Mouse (Mus musculus): ENCODE data around the gene Apln.
A peak's percentile ranks its signal among the peaks of the same experiment; 100 is the strongest.

Gene Apln

GRCm38 (mm10) chrX:48016906-48017601 lies 17.6 kb downstream of the Apln start:
- no peak for DNase-seq (ENCODE audit: low spot score)

- no peak for DNase-seq (ENCODE audit: low spot score)
These were observed 23.0 kb downstream of the Apln start for GRCm38 (mm10) chrX:48011656-48012055.

GRCm38 (mm10) chrX:48006062-48006461 lies 28.6 kb downstream of the Apln start:
- DNase-seq (ENCODE audit: low spot score): no peak

GRCm38 (mm10) chrX:48004786-48005185 lies 29.9 kb downstream of the Apln start:
- no peak for DNase-seq (ENCODE audit: low spot score)

- DNase-seq (ENCODE audit: low spot score): no peak
These were observed 33.5 kb downstream of the Apln start for GRCm38 (mm10) chrX:48001151-48001550.

- no peak for DNase-seq (ENCODE audit: low spot score)
These were observed 36.2 kb downstream of the Apln start for GRCm38 (mm10) chrX:47998412-47998811.

GRCm38 (mm10) chrX:47992606-47993005 lies 42.0 kb downstream of the Apln start:
- DNase-seq (ENCODE audit: low spot score): peak; percentile 38

- no peak for DNase-seq (ENCODE audit: low spot score)
These were observed 46.6 kb downstream of the Apln start for GRCm38 (mm10) chrX:47988024-47988423.

- DNase-seq (ENCODE audit: low spot score): no peak
These were observed 49.5 kb downstream of the Apln start for GRCm38 (mm10) chrX:47985000-47985619.

GRCm38 (mm10) chrX:47977078-47977477 lies 57.6 kb downstream of the Apln start:
- DNase-seq (ENCODE audit: low spot score): no peak

GRCm38 (mm10) chrX:47976551-47976950 lies 58.1 kb downstream of the Apln start:
- DNase-seq (ENCODE audit: low spot score): no peak

Data from testis, postnatal 14 days (tissue).